Mouse (Mus musculus): Measurements from ENCODE around the gene Cd47.
A peak's percentile ranks its signal among the peaks of the same experiment; 100 is the strongest.

Gene Cd47

DNA sequence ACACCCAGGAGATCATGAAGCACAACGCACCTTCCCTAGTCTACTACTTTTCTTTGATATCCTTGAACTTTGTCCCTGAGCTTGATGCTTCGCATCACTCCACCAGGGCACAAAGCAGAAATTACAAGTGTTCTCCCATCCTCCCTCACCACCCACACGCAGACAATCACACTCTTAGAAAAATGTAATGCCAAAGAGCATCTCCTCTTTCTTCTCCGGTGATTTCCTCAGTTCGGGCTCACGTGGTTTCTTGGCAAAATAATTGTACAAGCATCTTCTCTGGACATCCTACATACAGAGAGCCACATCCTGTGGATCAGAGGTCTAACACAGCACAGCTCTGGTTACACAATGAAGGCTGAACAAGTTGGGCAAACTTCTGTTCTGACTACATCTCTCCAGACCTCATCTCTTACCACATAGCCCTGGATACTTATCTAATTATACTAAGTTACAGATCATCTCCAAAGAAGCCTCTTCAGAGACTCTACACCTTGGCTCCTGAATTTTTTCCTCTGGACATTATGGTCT, 36.4 kb downstream of the Cd47 start:
- DNase-seq: peak; percentile 36 to 40

DNA sequence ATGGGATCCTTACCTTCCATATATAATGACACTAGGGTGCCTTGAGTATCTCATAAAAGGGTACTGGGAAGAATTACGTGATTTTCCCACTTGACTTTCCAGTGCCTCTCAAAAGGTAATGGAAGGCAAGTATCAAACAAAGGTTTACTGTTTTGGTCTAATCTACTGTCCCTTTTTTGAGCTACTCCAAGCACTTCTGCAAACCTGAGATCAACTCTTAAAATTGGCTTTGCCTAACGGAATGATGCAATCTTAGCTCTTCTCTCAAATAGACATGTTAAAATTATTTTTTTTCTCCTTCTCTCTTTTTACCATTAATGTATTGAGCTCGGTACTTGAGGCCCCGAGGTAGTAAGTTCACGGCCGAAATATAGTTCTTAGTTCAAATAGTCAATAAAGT, 38.6 kb downstream of the Cd47 start:
- DNase-seq: no peak

DNA sequence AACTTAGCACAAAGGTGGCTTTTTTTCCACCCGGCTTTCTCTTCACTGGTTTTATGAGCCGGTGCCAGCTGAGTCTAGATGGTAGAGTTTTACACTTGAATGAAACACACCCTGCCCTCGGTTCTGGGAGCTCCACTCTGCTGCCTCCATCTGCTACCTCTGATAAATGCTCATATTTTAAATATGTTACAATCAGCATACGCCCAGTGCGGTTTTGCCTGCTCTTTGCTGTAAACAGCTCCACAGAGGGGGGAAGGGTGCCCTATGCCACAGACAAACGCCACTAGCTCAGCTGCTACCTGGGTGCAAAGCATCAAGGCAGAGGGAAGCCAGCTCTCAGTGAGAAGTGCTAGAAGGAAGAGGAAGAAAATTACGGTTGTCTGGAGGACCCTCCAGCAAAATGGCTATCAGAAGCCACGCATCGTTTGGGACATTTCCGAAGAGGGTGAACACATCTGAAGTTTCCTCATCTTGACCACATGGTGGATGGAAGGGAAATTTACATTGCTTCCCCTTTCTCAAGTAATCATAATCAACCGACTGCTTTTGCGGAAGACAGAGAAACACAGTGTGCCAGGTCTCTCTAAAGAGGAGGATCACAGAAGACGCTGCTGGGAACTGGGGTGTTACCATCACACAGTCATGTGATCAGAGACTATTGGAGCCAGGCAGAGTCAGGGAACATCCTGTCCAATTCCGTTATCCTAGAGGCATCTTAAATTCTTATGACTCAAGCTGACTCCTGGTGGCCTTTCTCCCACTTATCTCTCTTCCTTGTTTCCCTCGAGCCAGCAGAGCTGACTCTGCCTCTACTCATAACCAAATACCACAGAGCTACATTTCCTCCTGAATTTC, 39.6 kb downstream of the Cd47 start:
- DNase-seq: peak; percentile 70 to 81

DNA sequence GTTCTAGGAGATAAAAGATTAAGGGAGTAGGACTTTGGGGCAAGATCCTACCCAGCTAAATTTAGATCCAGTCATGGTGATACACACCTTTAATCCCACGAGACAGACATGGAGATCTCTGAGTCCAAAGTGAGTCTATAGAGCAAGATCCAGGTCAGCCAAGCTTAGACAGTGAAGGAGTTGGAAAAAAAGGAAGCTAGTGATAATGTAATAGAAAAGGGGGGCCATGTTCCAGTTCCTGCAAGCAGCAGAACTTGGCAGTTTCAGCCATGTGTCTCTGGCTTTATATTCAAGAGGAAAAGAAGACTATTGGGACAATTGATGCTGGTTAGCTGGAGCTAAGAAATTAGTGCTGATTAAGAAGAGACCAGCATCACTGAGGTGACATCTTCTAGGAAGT, 43.4 kb downstream of the Cd47 start:
- DNase-seq: no peak

DNA sequence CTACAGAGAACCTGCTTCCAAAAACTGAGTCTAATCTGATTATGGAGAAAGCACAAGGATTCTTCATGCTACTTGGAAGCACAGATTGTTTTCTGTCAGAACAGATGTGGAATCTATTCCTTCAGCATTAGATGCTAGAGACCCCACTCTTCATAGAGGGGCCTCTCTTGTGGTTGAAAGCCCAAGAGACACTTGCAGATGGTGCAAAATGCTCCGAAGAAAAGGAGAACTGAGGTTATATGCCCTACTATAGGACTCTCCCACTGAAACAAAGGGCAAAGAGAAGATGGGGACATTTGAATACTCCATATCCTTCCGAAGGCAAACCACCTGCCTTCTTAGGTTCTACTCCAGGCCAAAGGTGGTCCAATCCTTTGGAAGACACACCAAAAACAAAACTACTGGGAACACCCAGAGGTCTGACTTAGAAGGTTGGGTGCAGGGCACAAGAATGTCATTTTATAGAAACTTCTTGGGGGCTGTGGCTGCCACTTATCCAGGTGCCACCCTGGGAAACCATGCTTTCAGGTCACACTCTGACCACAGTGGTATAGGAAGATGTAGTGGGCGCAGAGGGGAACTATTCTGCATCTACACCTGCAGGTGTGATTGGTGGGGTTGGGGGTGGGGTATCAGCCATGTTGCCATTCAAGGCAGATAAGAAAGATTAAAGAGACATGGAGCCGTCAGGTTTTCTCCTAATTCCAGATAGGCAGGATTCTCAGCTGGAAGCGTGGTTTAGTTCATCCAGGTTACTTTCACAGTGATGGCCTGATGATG, 47.1 kb downstream of the Cd47 start:
- DNase-seq: no peak

DNA sequence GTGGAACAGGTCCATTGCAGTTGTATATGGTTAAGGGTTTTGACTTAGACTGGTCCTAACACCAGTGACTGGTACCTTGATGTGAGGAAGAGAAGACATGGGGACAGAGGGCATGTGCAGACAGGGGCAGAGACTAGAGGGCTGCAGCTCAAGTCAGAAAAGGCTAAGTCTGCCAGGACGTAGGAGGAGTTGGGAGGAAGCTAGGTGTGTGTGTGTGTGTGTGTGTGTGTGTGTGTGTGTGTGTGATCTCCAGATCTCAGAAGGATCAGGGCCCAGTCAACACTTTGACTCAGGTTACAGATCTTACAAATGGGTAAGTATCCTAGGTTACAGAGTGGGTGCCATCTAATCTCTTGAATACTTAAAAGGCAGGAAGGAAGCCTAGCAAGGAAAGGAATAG, 48.3 kb downstream of the Cd47 start:
- DNase-seq: no peak

DNA sequence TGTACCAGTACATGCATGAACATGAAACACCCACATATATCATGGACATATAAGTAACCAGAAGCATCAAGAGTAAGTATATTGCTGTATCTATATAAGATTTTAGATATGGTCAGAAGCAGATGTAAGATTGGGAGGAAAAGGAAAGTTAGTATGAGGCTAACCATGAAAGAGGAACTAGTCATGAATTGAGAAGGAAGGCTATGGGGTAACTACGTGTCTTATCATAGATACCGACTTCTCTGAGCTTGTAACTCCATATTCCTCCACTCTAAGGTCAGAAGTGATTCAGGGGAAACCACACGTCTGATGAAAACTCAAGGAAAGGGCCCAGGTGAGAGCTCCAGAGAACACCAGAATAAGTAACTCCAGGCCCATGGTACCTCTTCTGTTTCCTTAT, 52.6 kb downstream of the Cd47 start:
- DNase-seq: no peak

DNA sequence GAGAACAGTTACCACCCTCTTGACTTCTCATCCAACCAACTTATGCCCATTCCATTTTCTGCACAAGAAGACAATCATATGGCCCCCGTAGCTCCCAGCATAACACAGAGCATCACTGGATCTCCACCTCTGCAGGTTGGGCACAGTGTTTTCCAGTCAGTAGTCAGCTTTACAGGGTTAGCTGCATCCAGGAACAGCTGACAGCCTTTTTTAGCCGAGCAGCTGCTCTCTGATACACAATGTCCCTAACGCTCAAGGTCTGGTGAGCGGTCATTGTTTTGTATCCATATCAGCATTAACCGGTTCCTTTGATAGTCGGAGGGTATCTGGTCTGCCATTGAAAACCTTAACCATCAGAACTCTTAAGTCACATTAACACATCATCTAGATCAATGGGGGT, 53.3 kb downstream of the Cd47 start:
- no peak for DNase-seq

DNA sequence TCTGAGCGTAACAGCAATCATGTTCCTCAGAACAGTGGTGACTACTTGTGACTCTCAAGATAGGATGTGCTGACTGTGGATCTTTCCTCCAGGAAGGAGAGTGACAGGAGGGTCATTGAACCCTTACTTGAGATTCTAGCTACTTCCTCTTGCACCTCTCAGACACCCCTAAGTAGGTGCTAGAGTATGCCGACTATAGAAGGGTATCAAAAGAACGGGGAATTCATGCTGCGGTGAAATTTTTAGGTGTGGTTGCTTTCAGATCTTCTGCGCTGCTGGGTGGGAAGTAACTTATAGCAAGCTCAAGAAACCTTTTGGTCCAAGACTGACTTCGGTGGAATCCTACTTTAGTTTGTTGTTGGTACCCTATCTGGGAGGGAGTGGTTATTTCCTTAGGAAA, 53.9 kb downstream of the Cd47 start:
- peak in 1 of 2 experiments; percentile 21 for DNase-seq

DNA sequence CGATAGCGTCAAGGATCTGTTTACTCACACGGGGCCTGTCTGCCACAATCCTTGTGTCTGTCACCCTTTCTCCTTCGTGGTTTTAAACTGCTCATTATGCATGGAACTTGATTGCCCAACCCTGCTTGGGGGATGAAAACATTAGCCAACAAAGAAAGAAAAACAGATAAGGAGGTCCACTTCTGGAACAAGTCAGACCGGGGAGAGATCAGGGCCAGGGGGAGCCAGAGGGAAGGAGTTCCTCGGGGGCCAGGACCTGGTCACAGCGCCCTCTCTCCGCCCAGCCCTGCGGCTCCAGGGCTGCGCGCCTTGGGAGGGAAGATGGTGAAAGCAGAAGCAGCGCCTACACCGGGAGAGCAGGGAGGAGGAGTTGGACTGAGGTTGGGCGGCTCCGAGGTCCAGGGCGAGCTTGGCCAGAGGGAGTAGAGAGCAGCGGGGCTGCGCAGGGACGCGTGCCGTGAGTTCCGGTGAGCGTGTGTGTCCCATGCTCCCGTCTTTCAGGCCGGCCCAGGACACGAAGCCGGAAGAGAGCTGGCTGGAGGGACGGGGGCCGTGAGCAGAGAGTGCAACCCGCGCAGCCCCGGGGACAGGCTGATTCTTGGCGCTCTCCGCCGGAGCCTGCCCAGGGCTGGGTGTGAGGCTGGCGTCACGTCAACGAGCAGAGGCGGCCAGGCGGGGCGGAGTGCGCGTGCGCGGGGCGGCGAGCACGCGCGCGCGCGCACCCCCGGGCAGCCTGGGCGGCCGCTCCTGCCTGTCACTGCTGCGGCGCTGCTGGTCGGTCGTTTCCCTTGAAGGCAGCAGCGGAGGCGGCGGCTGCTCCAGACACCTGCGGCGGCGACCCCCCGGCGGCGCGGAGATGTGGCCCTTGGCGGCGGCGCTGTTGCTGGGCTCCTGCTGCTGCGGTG, 54.9 kb downstream of the Cd47 start:
- DNase-seq: peak; percentile 93 to 94

DNA sequence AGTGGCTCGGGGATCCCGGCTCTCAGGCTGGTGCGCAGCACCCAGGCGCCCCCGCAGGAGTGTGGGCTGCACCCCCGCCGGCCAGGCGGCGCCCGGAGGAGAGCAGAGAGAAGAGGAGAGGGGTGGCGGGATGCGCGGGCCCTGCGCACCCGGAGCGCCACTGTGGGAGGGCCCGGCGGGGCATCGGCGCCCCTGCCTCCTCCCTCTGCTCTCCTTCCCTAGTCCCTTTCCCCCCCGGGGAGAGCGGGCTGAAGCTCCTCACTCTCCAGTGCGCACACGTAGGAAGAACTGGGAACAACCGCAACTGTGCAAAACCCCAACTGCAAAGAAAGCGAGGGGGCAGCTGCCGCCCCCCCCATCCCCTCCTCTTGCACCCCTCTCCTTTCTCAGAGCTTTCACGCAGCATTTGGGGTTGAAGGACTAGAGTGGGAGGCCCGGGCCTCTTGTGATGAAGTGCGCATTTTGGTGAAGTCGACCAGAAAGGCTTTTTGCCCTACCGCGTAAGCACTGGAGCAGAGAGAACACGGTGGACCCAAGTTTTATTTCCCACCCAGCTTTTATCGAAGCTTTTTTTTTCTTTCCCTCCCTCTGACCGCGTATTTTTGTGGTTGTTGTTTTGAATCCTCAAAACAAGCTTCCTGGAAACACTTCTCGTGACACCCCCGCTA, 55.6 kb downstream of the Cd47 start:
- DNase-seq: no peak

DNA sequence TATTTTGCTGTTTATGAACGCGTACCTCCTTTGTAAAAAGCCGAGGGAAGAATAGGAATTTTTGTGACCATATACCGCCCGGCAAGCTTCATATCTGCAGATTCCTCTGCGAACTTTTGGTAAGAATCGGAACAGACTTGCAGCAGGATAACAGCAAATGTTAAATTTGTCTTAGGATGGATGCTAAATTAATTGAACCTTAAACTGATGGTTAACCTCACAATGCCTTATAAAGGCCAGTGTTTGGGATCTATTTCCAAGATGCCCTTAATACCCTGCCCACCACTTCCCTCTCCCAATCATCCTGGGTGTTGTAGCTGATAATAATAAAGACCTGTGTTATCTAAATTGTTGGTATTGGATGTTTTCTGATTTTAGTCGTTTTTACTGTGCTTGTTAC, 56.3 kb downstream of the Cd47 start:
- DNase-seq: no peak

DNA sequence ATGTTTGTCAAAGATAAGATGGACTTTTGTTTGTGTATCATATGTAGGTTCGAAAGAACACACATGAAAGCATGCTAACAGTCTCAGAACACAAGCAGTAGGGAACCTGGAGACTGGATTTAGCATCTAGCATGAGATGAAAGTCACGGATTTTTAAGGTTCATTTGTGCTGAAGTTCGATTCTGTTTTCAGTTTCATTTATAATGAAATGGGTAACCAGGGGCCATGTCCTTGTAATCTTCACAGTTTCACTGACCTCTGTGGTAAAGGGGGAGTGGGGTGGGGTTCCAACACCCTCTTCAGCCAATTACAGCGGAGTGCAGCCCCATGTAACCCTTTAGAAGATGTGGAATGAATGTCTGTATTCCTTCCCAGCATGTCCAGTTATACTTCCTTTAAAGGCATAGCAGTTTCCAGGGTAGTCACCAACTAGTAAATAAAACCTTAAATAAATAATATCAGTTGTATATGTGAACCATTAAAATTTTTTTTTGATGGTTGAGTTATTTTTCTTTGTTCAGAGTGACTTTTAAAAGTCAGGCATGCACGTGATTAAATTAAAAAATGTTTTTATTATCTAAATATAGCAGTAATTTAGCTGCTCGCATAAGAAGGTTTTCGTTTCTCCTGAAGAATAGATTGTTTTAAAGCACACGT, 57.3 kb downstream of the Cd47 start:
- DNase-seq: peak in 1 of 2 experiments; percentile 51

DNA sequence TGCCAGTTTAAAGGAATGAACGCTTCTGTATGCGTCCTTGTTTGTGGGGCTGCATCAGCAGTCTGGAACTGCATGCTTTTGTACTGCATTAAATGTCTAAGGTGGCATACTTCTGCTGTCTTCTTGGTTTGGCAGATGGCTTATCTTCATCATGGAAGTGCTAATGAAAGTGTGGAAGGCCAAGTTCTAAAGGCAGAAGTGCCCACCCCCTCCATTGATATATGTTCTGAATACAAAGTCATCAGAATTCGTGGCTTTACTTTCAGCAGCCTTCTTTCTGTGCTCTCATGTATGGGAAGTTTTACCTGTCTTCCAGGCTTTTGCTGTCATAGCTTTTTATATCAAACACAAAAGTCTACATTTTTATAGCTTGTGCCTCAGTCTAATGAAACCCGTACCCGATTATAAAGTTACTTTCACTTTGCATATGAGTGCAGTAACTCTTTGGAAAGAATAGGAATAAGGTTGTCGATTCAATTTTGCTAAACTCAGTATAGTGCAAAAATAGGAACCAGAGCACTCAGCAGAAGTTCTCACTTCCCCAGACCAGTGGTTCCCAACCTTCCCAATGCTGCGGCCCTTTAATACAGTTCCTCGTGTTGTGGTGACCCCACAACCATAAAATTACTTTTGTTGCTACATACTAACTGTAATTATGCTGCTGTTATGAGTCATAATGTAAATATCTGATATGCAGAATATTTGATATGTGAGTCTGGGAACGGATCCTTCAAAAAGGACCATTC, 58.0 kb downstream of the Cd47 start:
- no peak for DNase-seq

DNA sequence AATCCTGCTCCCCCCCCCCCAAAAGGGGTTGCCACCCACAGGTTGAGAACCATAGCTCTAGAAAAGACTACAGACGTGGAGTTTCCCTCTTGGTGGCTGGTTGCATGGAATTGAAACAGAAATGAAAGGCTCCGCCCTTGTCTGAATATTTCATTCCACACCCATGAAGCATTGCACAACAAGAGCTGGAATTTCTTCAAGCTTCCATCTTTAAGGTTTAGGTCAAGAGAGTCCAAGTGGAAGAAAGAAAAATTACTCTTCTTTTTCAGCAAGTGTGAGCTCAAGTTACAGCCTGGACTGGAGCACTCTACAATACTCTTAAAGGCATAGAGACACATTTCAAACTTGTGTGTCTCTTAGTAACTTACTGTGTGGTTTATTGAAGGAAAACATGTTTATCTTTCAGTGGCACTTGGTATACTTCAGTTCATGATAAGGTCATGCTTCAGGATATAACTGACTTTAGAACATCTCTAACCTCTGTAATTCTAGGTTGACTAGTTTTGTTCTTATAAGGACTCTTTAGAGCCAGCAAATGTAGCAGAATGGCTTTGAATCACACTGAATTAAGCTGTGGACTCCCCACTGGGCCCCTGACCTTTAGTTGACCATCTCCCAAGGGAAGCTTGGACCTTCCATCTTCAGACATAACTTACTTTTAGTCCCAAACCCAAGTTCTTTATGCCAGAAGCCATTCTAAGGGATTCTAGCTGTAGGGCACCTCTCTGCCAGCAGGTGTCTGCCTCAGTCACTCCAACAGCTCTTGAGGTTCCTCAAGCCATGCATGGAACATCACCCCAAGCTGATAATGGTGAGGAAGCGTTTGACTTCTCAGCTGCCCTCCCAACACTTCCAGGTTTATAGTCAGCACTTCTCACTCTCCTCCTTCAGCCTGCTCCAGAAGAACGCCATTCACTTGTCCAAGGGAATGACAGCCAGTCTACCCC, 58.8 kb downstream of the Cd47 start:
- DNase-seq: peak; percentile 57 to 80

DNA sequence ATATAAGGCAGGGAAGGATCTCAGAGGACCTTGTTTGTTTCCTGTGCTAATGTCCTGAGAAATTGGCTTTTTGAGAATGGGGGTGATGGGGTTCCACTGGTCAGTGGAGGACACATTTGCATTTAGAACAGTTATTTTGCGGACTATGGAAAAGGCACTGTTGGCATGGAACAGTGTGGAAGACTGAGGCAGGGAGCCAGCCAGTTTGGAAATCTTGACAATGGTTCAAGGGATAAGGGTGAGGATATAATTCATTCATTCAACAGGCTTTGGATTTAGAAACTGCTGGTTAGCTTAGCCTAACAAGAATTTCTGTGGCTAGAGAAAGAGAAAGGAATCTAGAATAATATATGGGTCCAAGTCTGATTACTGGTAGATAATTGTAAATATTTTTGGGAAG, 61.7 kb downstream of the Cd47 start:
- no peak for DNase-seq

DNA sequence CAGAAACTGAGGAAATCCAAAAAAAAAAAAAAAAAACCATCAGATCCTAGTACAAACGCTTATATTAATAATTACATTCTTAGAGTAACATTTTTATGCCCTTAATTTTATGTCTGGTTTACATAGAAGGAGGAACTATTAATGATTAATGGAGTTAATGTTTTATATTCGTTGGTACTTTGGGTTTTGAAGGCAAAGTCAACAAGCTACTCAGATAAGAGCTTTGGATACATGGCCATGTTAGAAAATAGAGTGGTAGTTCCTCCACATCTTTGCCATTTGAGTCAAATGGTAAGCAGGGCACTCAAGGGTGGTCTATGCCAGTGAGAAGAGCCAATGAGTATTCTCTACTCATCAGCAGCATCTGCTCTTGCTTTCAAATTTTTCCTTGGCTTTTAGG, 66.3 kb downstream of the Cd47 start:
- no peak for DNase-seq

DNA sequence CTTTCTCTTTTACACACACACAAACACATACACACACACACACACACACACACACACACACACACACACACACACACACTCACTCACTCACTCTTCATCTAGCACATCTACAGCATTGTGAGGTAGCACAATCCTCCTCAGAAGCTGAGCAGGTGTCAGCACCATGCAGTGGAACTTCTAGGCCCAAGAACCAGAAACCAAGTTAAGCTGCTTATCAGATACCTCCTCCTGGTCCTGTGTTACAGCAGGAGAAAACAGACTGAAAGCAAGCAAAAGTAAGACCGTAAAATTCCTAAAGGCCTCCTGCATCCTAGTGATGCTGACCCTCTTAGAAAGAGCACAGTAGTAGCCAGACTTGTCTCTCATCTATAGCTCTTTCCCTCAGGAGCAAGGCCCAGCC, 67.9 kb downstream of the Cd47 start:
- DNase-seq: no peak

DNA sequence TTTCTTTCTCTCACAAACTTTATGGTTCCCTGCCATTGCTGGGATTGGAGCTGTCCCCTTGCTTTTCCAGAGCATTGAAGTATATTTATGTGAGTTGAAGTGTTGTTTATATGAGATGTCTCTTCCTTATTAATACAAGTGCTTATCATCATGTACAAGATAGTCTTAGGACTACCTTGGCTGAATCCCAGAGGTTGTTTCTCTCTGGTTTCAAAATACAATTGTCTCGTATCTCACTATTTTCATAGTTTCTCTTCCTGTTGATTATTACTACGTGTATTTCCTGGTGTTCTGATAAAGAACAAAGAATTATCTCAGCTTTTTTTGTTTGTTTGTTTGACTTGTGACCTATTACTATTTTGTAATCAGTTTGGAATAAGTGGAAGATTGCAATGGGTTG, 73.6 kb downstream of the Cd47 start:
- no peak for DNase-seq

DNA sequence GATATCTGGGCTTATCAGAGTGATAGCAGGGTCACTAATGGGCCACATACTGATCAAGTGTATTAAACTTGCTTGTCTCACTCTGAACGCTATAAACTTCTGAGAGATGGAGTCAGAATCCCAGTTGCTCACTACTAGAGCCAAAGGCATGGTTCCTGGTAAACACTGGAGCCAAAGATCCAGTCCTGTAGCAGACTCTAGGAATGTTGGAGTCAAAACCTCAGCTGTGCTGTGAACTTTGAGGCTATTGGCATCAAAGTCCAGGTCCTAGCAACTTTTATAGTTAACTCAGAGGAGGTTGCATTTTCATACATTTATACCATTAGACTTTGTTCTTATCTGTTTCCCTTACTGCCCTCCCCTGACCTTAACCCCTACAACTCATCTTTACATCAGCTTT, 74.2 kb downstream of the Cd47 start:
- no peak for DNase-seq
